Mouse (Mus musculus): ENCODE measurements at regions not wholly inside any gene's neighbourhood (a gene's known extent, or its start where the extent isn't known, plus 50 kb on each side); places are given as distances from the start of the nearest gene placed in this dataset.
A peak's percentile ranks its signal among the peaks of the same experiment; 100 is the strongest.
"Not testable (repeated sequence)": the region's sequence is repeated elsewhere in the genome, so short reads cannot be mapped to it uniquely, and the experiment has no call there.

DNA sequence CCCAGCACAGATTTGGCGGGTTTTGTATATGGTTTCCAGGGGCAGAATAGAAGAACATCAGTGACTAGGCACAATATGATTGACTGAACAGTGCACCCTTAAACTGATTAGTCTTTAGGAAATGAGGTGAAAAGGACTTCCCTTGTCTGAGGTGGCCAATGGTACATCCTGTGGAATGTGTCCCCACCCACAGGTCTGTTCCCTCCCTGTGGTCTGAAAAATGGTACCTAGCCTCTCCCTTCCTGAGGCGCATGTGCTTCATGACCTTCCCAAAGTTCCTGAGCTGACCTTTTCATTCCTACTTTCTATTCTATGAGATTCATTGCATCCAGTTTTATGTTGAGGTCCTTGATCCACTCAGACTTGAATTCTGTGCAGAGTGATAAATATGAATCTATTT, 76.0 kb downstream of the Zfp97 start:
- DNase-seq (ENCODE audit: low spot score), result not testable (repeated sequence)

- DNase-seq (ENCODE audit: low spot score), result no peak
Measured at GRCm38 (mm10) chr17:17229069-17229468, 107.9 kb downstream of the Zfp97 start.

DNA sequence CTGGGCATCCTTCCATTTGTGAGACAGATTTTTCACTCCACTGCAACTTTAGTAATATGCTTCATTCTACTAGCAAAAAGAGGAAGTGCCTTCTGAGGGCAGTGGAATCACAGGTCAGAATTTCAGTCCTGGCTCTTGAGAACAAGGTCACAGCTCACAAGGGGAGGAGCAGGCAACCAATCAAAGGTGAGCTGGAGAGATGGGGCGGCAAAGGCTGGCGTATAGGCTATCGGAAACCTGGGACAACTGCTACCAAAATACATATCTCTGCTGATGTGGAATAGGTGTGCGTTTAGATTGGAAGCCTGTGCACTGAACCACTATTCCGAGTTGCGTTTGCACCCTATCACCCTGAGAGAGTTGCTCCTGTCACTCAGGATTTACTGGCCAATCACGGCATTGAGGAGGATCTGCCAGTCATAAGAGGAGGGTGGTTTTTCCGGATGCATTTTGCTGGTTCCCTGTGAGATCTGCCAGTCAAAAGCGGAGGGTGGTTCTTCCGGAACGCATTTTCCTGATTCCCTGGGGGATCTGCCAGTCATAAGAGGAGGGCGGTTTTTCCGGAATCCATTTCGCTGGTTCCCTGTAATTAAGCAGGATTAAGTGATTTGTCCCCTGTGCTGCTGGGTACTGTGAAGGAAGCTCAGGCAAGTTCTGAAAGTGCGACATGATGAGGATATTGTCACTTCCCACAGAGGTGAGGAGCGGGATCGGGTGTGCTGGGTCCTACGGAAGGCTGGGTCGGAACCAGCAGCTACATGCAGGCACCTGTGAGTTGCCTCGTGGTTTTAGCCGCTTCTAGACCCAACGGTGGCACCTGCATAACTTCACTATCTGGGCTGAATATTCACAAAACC, 113.3 kb downstream of the Zfp97 start:
- DNase-seq (ENCODE audit: low spot score), result peak; percentile 39

DNA sequence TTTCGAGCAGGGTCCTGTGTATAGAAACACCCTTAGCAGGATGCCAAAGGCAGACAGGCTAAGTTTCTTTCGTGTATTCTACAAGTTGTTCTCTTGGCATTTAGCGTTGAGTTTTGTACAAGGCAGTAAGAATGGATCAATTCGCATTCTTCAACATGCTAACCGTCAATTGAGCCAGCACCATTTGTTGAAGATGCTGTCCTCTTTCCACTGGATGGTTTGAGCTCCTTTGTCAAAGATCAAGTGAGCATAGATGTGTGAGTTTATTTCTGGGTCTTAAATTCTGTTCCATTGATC, 113.9 kb downstream of the Zfp97 start:
- DNase-seq (ENCODE audit: low spot score), result not testable (repeated sequence)
